Mouse (Mus musculus) kidney, adult 2 months (tissue): ENCODE measurements around the gene Nrros. TPM values are rescaled to one million over a fixed set of nuclear protein-coding genes. Genes with fewer than 3 reads are reported as not detected.
A peak's percentile ranks its signal among the peaks of the same experiment; 100 is the strongest.

ENCODE experiments used
- DNase-seq: peaks from one replicate; pipeline ENCODE4 v3.0.0; 2021
- H3K27ac ChIP-seq: fragments of 200-500 bp; 2 replicates; pipeline ENCODE4 v1.5.1; 2012; ENCODE audit warnings: low read depth, low read length, control low read depth, inconsistent platforms; ENCODE audit not compliant: insufficient read depth
- H3K27me3 ChIP-seq: fragments of 200-500 bp; replicated peaks from 2 replicates; pipeline ENCODE4 v1.6.1; 2012; ENCODE audit warnings: mild to moderate bottlenecking, moderate library complexity, low read length, inconsistent platforms; ENCODE audit not compliant: control insufficient read depth, insufficient read depth
- H3K36me3 ChIP-seq: fragments of 200-500 bp; 2 replicates; pipeline ENCODE4 v1.6.1; 2012; ENCODE audit warnings: mild to moderate bottlenecking, moderate library complexity, low read length, inconsistent platforms; ENCODE audit not compliant: control insufficient read depth, insufficient read depth
- H3K4me1 ChIP-seq: fragments of 200-500 bp; 2 replicates; pipeline ENCODE4 v1.6.1; 2011; ENCODE audit warnings: low read length; ENCODE audit not compliant: control insufficient read depth, insufficient read depth
- H3K4me3 ChIP-seq: fragments of 200-500 bp; 2 replicates; pipeline ENCODE4 v1.5.1; 2011; ENCODE audit warnings: mild to moderate bottlenecking, low read depth, low read length, control low read depth; ENCODE audit not compliant: insufficient read depth
- CTCF ChIP-seq: fragments of 200-500 bp; conservative IDR thresholded peaks from 2 replicates; pipeline ENCODE4 v1.5.1; 2011; ENCODE audit warnings: low read depth, mild to moderate bottlenecking, control low read depth, low read length, moderate library complexity, mixed read lengths; ENCODE audit not compliant: insufficient read depth, insufficient read length
- POLR2A ChIP-seq: fragments of 200-500 bp; IDR thresholded peaks from one replicate; pipeline ENCODE4 v1.6.1; 2011; ENCODE audit warnings: low read depth, low read length, control low read depth
- WGBS: fragments of 180-500 bp; shearing (Covaris S2); methylation state at CpG from one replicate; pipeline ENCODE4 v1.1.7; 2018; 5-methylcytosine and 5-hydroxymethylcytosine counted together
- polyA plus RNA-seq: library from polyadenylated mRNA; depleted of rRNA; stranded (reverse); fragments of >200 nt; gene quantifications from 2 replicates; pipeline ENCODE4 v1.2.3, GENCODE M21; 2012; rRNA removed

Gene Nrros
- polyA plus RNA-seq, result 7.9 and 11.6 TPM in 2 replicates

GRCm38 (mm10) chr16:32165281-32165821 is at the start of gene Nrros:
TSS of gene Nrros (minus strand) at chr16:32165594.
- no peaks in the 10 kb centered on the region for H3K36me3 ChIP-seq
- TF ChIP-seq CTCF, result no peak
- TF ChIP-seq POLR2A, result no peak
- H3K4me3 ChIP-seq, result peak within 1 kb of the TSS; percentile 53
- peak within 1 kb of the TSS; percentile 56 for H3K27ac ChIP-seq
- peaks cover 5% of the 10 kb centered on the region; the same call in 1 of the 2 replicates for H3K4me1 ChIP-seq
- DNase-seq, result peak; percentile 68
- no peaks in the 10 kb centered on the region for H3K27me3 ChIP-seq
- WGBS, result 2% methylated on average over 25 of the region's 25 CpGs

- Histone ChIP-seq H3K36me3 (no peaks in the 10 kb centered on the region), H3K4me3 (no peak overlapping the region), H3K27me3 (no peaks in the 10 kb centered on the region), H3K27ac (no peak overlapping the region), H3K4me1 (no peaks in the 10 kb centered on the region)
- WGBS, result 68% methylated on average over 17 of the region's 17 CpGs
- TF ChIP-seq CTCF (no peak), POLR2A (no peak)
- no peak for DNase-seq
Measured at GRCm38 (mm10) chr16:32214804-32215576, 49.6 kb upstream of the Nrros start.

DNA sequence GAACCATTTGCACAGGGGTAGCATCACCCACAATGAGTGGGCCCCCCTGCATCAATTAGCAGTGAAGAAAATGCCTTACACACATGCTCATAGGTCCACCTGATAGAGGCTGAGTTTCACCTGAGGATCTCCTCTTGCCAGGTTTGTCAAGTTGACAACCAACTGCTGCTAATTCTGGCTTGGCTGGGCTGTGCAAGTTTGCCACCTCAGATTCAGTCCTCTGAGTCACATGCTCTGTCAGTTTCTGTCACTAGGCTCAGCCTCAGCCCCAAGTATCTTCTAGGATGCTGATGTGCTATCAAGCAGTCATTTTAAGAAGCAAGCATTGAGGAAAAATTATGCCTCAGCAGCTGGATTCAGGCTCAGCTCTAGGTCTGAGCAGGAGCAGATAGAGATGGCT is 48.8 kb upstream of the Nrros start:
- Histone ChIP-seq H3K4me3 (no peak overlapping the region), H3K4me1 (no peaks in the 10 kb centered on the region), H3K27ac (no peak overlapping the region), H3K36me3 (no peaks in the 10 kb centered on the region), H3K27me3 (no peaks in the 10 kb centered on the region)
- TF ChIP-seq CTCF (no peak), POLR2A (no peak)
- no peak for DNase-seq

DNA sequence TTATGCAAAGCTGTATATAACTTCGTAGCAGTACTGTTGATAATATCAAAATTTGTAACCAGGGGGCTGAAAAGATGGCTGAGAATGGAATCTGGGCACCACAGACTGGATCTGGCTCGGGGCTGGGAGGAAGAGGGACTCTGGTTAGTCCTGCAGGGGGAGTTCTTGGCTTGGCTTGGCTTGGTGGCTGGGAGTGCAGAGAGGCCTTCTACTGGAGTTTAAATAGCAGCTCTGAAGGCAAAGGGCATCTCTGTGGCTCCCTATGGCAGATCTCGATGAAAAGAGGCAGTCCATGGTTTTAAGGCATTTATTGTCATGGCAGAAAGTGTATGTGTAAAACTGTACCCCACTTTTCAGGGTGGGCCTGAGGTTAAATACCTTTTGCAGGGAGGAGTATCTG is 39.5 kb upstream of the Nrros start:
- H3K4me3 ChIP-seq, result no peak overlapping the region
- DNase-seq, result no peak
- no peaks in the 10 kb centered on the region for H3K36me3 ChIP-seq
- 58% methylated on average over 3 of the region's 3 CpGs for WGBS
- H3K27me3 ChIP-seq, result no peaks in the 10 kb centered on the region
- no peaks in the 10 kb centered on the region for H3K4me1 ChIP-seq
- no peak overlapping the region for H3K27ac ChIP-seq
- TF ChIP-seq CTCF (0 out of 2 replicates have a peak, but pooled peaks have one; percentile 13), POLR2A (no peak)

GRCm38 (mm10) chr16:32202681-32203080 is 37.3 kb upstream of the Nrros start:
- no peaks in the 10 kb centered on the region for H3K27me3 ChIP-seq
- no peak overlapping the region for H3K4me3 ChIP-seq
- no peaks in the 10 kb centered on the region for H3K4me1 ChIP-seq
- WGBS, result 76% methylated on average over 6 of the region's 6 CpGs
- peak; percentile 72 for TF ChIP-seq CTCF
- TF ChIP-seq POLR2A, result no peak
- DNase-seq, result peak; percentile 74
- no peaks in the 10 kb centered on the region for H3K36me3 ChIP-seq
- H3K27ac ChIP-seq, result no peak overlapping the region

- DNase-seq, result peak; percentile 56
- TF ChIP-seq CTCF, result no peak
- no peak for TF ChIP-seq POLR2A
- Histone ChIP-seq H3K4me3 (peak overlapping the region; percentile 60), H3K4me1 (no peaks in the 10 kb centered on the region), H3K27ac (peak overlapping the region; percentile 90), H3K36me3 (no peaks in the 10 kb centered on the region), H3K27me3 (no peaks in the 10 kb centered on the region)
- WGBS, result 33% methylated on average over 9 of the region's 9 CpGs
Measured at GRCm38 (mm10) chr16:32201004-32201325, 35.6 kb upstream of the Nrros start.

GRCm38 (mm10) chr16:32200256-32201003 is 35.0 kb upstream of the Nrros start:
- Histone ChIP-seq H3K4me1 (no peaks in the 10 kb centered on the region), H3K27ac (peak overlapping the region; percentile 90), H3K27me3 (no peaks in the 10 kb centered on the region), H3K4me3 (peak overlapping the region; percentile 60), H3K36me3 (no peaks in the 10 kb centered on the region)
- WGBS, result 18% methylated on average over 21 of the region's 21 CpGs
- peak; percentile 56 for DNase-seq
- TF ChIP-seq CTCF (no peak), POLR2A (no peak)
